Mouse (Mus musculus) small intestine, adult 2 months (tissue): Measurements from ENCODE around the gene Adipor2.

Experiments used
- CTCF ChIP-seq: fragments of 200-500 bp; IDR thresholded peaks from 2 replicates; pipeline ENCODE4 v1.5.1; 2012; ENCODE audit warnings: low read depth, mild to moderate bottlenecking, control low read depth, inconsistent platforms, low read length, moderate library complexity, mixed read lengths; ENCODE audit not compliant: insufficient replicate concordance, insufficient read length; ENCODE audit errors: extremely low read depth
- POLR2A ChIP-seq: fragments of 200-500 bp; IDR thresholded peaks from 2 replicates; pipeline ENCODE4 v1.6.1; 2012; ENCODE audit warnings: low read depth, mild to moderate bottlenecking, control low read depth, inconsistent platforms, low read length, moderate library complexity

DNA sequence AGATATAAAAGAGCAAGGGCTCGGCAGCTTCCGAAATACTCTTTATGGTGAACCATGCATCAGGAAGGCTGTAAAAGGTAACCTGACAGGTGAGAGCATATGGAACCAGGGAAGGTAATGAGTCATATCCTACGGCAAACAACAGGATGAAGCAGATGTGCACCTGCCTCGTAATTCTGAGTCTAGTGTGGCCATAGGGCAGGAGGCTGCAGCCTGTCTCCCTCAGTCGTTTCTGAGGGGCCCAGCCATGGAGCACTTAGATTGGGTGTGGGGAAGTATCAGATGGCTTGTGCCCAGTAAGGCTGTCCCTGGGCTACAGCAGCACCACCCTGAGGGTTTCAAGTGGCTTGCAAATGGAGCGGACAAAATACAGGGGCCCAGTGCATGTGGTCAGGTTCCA, 65.0 kb downstream of the Adipor2 start:
- TF ChIP-seq POLR2A (no peak), CTCF (no peak)
